Mouse (Mus musculus): ENCODE measurements around the gene Etv5. TPM values are rescaled to one million over a fixed set of nuclear protein-coding genes. Genes with fewer than 3 reads are reported as not detected.

The Etv5 gene
- total RNA-seq (2021): 10 to 100 TPM; 24.8 to 28.4 TPM

GRCm38 (mm10) chr16:22439499-22440177 lies at the start of gene Etv5:
Gene Etv5, minus strand, starts transcription at chr16:22439719.
- peak; percentile 100 for DNase-seq
- intact Hi-C loops (cut with DNase I): loop anchor here (5.0 to 10.0 kb wide), 2 partner anchors 108 to 125 kb away; no protein-coding TSS in a partner anchor

DNA sequence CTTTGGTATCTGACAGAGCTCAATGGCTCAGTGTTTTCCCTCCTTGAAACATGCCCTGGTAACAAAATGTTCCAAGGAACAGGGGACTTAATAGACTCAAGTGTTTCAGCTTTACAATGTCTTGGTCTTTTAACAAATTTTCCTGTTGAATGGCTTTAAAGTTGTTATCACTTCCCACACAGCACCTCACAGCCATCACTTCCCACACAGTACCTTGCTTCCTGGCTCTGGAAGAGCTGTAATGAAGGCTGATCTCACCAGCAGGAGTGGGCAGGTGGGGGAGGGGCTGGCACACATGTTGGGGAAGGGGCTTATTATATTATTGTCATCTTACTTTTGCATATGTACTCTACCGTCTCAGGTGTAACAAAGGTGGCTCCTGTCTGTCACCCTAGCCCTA lies 44.4 kb upstream of the Etv5 start:
- no peak for DNase-seq
- intact Hi-C loops (cut with DNase I): no loop called here

- intact Hi-C loops (cut with DNase I): no loop called here
- DNase-seq: no peak
Observed at GRCm38 (mm10) chr16:22479322-22479721, 39.8 kb upstream of the Etv5 start.

- intact Hi-C loops (cut with DNase I): no loop called here
Observed at GRCm38 (mm10) chr16:22471728-22472127, 32.2 kb upstream of the Etv5 start.

GRCm38 (mm10) chr16:22469385-22469784 lies 29.9 kb upstream of the Etv5 start:
- intact Hi-C loops (cut with DNase I): no loop called here
- no peak for DNase-seq

More at GRCm38 (mm10) chr16:22471728-22472127, 32.2 kb upstream of the Etv5 start:
- DNase-seq: peak; percentile 28

DNA sequence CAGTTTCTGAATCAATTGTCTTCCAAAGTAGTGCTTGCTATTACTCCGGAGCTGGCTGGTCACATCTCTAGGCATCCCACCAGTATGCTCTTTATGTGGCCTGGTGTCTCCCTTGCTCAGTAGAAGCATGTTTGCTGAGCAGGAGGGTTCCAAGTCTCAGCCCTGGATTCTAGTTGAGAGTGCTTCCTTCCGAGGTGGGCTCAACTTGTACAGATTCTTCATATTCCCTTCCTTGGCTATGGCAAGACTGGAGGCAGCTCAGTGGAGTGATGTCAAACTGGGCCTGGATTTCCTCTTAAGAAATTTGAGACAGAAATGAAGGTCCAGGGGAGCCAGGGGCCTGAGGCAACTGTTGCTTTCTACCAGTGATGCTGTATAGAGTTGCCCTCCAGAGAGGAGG lies 27.6 kb upstream of the Etv5 start:
- intact Hi-C loops (cut with DNase I): no loop called here
- no peak for DNase-seq

DNA sequence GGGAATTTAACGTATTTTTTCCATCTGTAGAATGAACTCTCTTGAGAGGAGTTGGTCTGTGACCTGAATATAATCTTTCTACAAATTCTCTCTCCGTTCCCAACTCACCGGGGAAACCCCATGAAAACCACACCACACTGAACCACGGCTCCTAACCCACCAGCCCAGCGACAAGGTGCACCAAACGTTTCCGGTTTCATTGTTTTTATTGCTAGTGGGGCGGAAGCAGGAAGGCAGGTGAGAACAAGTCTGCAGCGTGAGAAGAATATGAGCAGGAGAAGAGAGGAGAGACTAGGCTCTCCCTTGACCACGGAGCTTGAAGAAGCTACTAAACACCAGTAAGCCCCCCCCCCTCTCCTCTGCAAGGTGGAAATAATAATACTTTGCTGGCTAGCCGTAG lies 26.9 kb upstream of the Etv5 start:
- no peak for DNase-seq
- intact Hi-C loops (cut with DNase I): no loop called here

DNA sequence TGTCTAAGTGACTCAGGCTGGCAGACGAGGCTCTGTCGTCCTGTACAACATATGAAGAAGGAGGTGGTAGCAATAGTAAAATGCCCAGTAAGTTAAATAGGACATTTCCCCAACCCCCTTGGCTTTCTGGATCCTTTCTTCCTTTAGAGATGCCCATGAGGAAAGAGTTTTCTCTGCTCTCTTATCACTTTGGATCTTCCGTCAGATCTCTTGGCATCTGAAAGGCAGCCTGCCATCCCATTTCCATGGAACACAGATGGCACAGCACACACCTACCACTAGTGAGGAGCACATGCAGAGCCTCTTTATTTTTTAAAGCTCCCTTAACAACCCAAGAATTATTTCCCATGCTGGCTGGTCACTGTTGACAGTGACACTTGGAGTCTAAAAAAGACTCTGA lies 22.7 kb upstream of the Etv5 start:
- intact Hi-C loops (cut with DNase I): no loop called here
- no peak for DNase-seq

DNA sequence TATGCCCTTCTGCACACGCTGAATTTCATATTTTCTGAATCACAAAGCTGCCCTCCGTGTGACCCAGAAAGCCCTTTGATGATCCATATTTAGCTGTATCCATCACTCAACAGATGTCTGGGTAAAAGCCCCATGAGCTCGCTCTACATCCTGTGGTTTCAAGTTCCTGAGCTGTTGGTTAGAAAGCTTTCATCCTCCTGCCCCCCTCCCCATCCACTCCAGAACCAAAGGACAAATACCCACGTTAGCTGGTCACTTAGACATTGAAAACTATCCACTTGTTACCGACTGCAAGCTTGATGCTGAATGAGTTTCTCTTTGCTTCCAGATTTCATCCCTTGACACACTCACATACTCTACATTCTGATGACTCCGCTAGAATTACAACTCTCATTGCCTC lies 22.2 kb upstream of the Etv5 start:
- intact Hi-C loops (cut with DNase I): no loop called here
- no peak for DNase-seq

DNA sequence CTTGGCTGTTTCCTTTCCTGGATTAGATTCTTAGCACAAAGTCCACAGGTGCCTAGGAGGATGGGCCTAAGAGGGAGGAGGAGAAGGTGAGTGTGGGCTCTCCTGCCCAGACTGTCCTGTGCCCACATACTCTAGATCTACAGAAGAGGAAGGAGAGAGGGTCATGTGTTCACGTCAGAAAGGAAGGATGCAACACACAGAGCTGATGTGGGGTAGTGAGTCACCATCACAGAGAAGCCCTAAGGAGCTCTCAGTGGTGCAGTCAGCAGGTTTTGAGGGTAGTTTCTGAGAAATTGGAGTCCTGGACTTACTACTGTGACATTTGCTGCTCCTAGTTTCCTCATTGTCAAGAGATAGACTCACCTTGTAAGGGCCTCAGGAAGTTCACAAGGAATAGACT lies 21.4 kb upstream of the Etv5 start:
- DNase-seq: no peak
- intact Hi-C loops (cut with DNase I): no loop called here

DNA sequence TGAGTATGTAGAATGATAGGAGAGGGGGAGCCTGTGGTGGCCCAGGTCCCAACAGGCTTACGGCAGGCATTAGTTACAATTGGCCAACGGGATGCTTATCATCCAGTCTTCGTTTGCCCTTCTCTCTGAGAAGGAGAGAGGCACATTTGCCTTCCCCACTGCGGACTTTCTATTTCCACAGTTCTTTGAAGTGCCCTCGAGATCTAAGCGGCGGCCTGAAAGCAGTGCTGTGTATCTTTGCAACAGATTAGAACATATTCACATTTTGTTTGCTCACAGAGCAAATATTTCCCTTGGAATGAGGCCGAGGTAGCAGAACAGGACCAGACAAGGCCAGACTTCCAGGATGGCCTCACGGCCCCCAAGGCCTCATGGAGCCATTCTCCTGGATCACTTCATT lies 12.6 kb upstream of the Etv5 start:
- intact Hi-C loops (cut with DNase I): no loop called here

DNA sequence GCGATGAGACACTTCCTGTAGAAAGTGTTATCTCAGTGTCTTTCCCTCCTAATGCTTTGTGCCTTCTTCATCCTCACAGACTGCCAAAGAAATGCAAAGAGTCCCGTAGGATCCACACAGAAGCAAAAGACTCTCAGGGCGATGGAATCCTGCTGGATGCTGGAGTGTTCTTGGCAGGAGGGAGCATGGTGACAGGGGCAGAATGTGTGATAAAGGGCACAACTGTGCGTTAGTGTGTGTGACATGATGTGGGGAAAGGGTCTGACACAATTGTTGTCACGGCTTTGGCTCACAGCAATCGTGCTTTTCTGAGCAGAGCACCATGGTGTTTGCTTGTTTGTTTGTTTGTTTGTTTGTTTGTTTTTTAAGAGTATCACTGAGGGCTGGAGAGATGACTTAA lies 8.6 kb upstream of the Etv5 start:
- intact Hi-C loops (cut with DNase I): no loop called here
- DNase-seq: no peak

More for the DNA sequence above, 12.6 kb upstream of the Etv5 start:
- no peak for DNase-seq

- intact Hi-C loops (cut with DNase I): no loop called here
- DNase-seq: no peak
Observed at GRCm38 (mm10) chr16:22444786-22445185, 5.3 kb upstream of the Etv5 start.

DNA sequence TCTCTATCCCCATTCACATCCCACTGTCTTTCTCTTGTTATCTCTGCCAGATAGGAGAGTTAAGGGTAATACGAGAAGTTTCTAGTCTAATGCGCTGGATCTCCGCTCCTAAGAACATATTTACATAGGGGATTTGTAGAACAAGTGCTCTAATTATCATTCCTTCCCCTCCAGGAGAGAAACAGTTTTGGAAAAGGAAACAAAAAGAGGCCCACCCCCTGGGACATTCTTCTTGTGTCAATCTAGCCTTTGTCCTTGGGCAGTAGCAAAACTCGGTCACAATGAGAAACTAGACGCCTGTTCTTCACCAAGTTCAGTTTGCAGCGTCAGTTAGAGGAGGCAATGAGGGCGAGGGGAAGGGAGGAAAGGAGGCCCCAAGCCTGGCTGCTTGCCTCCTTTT lies 2.7 kb upstream of the Etv5 start:
- no peak for DNase-seq
- intact Hi-C loops (cut with DNase I): no loop called here

DNA sequence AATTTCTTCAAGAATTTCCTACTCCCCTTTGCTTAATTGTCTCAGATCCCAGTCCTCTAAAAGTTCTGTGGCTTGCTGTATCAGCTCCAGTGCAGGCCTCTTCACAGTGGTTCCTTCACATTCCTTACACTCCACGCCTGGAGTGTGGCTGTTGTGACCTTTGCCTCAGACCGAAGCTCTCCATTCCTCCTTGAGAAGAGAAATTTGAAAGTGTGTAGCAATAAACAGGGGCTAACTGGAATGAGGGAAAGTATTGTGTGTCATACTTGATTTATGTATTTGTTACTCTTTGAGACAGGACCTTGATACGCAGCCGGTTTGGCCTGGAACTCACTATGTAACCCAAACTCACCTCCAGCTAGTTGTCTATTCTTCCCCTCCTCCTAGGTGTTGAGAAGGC lies 1.8 kb upstream of the Etv5 start:
- DNase-seq: no peak
- intact Hi-C loops (cut with DNase I): no loop called here

- intact Hi-C loops (cut with DNase I): no loop called here
- DNase-seq: peak; percentile 61
Observed at GRCm38 (mm10) chr16:22440269-22440668, 750 bp upstream of the Etv5 start.

DNA sequence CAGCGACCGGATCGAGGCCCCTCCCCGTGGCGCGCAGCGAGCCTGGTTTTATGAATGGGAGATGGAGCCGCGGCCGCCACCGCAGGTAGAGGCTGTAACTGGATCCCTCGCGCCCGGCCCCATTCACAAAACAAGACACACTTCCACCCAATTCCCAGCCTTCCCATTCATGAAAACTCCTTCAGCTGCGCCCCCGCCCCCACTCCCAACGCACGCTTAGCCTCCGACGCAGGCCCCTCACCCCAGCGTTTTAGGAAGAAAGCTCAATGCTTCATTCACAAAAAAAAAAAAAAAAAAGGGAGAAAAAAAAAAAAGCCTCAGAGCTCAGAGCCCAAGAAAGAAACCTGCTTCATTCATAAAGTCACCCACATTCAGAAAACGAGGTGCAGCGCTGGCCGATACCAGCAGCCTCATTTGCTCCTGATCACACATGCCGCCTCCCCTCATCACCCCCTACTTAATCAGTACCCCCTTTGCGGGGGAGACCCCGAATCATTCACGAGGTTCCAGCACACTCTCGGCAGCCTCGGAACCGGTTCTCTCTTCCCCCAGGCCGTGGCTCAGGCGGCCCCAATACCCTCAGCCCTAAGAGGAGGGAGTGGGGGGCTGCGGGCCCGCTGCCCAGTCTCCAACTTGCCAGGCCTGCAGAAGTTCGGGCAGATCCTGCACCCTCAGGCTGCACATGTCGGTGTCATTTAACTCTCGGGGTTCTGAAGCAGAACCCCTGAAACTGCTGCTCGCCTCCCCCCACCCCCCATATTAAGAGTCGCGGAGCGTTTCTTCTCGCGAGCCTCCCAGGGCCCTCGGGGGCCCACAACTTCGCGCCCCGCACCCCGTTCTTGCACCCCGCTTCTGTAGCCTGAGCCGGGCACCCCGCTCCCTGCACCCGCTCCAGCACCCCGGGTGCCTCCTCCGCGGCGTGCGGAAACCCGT lies 812 bp downstream of the Etv5 start:
- DNase-seq: peak; percentile 90
- intact Hi-C loops (cut with DNase I): loop anchor here (5.0 to 10.0 kb wide), 2 partner anchors 109 to 124 kb away; no protein-coding TSS in a partner anchor

GRCm38 (mm10) chr16:22436106-22436505 lies 3.4 kb downstream of the Etv5 start:
- intact Hi-C loops (cut with DNase I): loop anchor here (5.0 to 10.0 kb wide), 2 partner anchors 111 to 121 kb away; no protein-coding TSS in a partner anchor

DNA sequence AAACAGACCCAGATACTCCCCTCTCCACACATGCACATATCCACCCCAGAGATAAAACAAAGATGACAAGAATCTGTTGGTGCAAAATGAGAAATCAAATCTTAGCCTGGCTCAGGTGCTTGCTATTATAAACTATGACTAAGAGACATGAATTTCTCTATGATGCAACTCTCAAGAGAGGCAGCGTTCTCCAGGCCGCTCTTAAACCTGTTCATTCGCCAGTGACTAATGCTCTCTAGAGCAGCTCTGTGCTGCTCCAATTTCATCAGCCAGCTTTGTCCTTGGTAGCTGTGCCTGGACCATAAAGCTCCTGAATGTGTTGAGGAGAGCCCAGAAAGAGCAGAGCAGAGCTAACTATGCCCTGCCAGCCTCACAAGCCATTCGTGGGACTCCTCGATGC lies 5.0 kb downstream of the Etv5 start:
- intact Hi-C loops (cut with DNase I): loop anchor here (10.0 kb wide), 1 partner anchor 120 kb away; no protein-coding TSS in a partner anchor
- no peak for DNase-seq

More at GRCm38 (mm10) chr16:22436106-22436505, 3.4 kb downstream of the Etv5 start:
- DNase-seq: no peak

DNA sequence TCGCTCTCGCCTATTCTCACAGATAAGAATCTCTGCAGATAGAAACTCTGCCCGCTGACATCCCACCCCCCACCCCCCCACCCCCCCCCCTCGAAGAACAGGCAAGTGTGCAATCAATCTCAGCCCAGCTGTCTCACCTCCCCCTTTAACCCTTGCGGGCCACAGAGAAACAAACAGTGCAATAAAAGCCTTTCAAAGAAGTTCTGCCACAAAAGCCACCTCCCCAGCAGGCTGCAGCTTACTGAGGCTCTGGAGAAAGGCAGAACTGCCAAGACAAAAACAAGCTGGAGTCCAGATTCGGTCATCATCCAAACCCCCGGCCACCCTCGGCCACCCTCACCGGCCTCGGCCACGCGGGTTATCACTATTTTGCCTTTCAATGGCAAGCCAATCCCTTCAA lies 5.6 kb downstream of the Etv5 start:
- DNase-seq: no peak
- intact Hi-C loops (cut with DNase I): loop anchor here (10.0 kb wide), 1 partner anchor 119 kb away; no protein-coding TSS in a partner anchor

DNA sequence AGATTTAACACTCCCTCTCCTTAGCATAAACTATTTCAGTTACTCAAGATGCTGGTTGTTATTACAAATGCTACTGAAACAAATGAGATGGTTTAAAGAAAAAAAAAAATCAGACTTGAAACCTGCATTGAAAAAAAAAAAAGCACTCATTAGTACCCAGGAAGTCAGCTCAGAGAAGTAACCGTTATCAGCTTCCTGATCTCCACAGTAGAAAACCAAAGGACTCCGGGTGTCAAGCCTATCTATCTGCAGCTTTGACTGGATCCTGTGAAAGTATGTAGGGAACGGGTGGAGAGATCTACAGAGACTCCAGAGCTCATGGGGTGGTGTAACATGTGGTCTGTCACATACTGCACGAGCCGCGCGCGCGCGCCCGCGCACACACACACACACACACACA lies 7.7 kb downstream of the Etv5 start:
- intact Hi-C loops (cut with DNase I): loop anchor here (10.0 kb wide), 1 partner anchor 117 kb away; no protein-coding TSS in a partner anchor
- no peak for DNase-seq
